Mouse (Mus musculus) limb, embryonic 12.5 days (tissue): ENCODE measurements around the gene Pde4d. TPM values are rescaled to one million over a fixed set of nuclear protein-coding genes. Genes with fewer than 3 reads are reported as not detected.

Experiments
- ATAC-seq: fragments of 200-750 bp; cut with Nextera tagmentation; 2 replicates; pipeline ENCODE4 v1.8.0; 2017; ENCODE audit warnings: low read depth, moderate TSS enrichment; ENCODE audit not compliant: insufficient number of reproducible peaks, insufficient read depth, low FRiP score, low TSS enrichment
- H3K27ac ChIP-seq: fragments of 300-500 bp; sonication (generic); 2 replicates; pipeline ENCODE4 v1.5.1; 2016; ENCODE audit warnings: mild to moderate bottlenecking, moderate library complexity
- H3K27me3 ChIP-seq: fragments of 300-500 bp; sonication (generic); 2 replicates; pipeline ENCODE4 v1.6.1; 2016; ENCODE audit warnings: mild to moderate bottlenecking, moderate library complexity
- H3K36me3 ChIP-seq: fragments of 300-500 bp; sonication (generic); 2 replicates; pipeline ENCODE4 v1.6.1; 2016; ENCODE audit warnings: mild to moderate bottlenecking, moderate library complexity
- H3K4me1 ChIP-seq: fragments of 300-500 bp; sonication (generic); replicated peaks from 2 replicates; pipeline ENCODE4 v1.6.1; 2016
- H3K4me2 ChIP-seq: fragments of 300-500 bp; sonication (generic); 2 replicates; pipeline ENCODE4 v1.6.1; 2016; ENCODE audit warnings: mild to moderate bottlenecking, moderate library complexity
- H3K4me3 ChIP-seq: fragments of 300-500 bp; sonication (generic); replicated peaks from 2 replicates; pipeline ENCODE4 v1.5.1; 2016; ENCODE audit warnings: mild to moderate bottlenecking
- H3K9ac ChIP-seq: fragments of 300-500 bp; sonication (generic); replicated peaks from 2 replicates; pipeline ENCODE4 v1.6.1; 2016; ENCODE audit warnings: mild to moderate bottlenecking, moderate library complexity
- H3K9me3 ChIP-seq: fragments of 300-500 bp; sonication (generic); 2 replicates; pipeline ENCODE4 v1.6.1; 2016; ENCODE audit warnings: mild to moderate bottlenecking, moderate library complexity
- WGBS: fragments of 180-500 bp; shearing (Covaris S2); methylation state at CpG from one replicate; pipeline ENCODE4 v1.1.7; 2016; 5-methylcytosine and 5-hydroxymethylcytosine counted together
- polyA plus RNA-seq: library from polyadenylated mRNA; unstranded; fragments of >200 nt; fragmentation: Nextera tagmentation; extraction: Ambion mirVana; gene quantifications from 2 replicates; pipeline ENCODE4 v1.2.1, GENCODE M21; 2016

Pde4d gene
- polyA plus RNA-seq, 1 experiment from 2014 or later = 23.7 TPM

GRCm38 (mm10) chr13:109819071-109819470, 1369.3 kb downstream of the Pde4d start:
- H3K27ac ChIP-seq = no peak overlapping the region
- H3K4me3 ChIP-seq = no peak overlapping the region
- no peak overlapping the region for H3K4me2 ChIP-seq
- no peaks in the 10 kb centered on the region for H3K9me3 ChIP-seq
- no peak overlapping the region for H3K9ac ChIP-seq
- H3K27me3 ChIP-seq = no peaks in the 10 kb centered on the region
- peaks cover 33% of the 10 kb centered on the region for H3K4me1 ChIP-seq
- no peaks in the 10 kb centered on the region for H3K36me3 ChIP-seq
- no peak for ATAC-seq
- WGBS = 82% methylated on average over 3 of the region's 3 CpGs

GRCm38 (mm10) chr13:109820141-109820540, 1370.4 kb downstream of the Pde4d start:
- ATAC-seq = no peak
- peaks cover 41% of the 10 kb centered on the region for H3K4me1 ChIP-seq
- no peak overlapping the region for H3K4me3 ChIP-seq
- WGBS = 67% methylated on average over 3 of the region's 3 CpGs
- H3K27ac ChIP-seq = no peak overlapping the region
- H3K27me3 ChIP-seq = no peaks in the 10 kb centered on the region
- H3K9me3 ChIP-seq = no peaks in the 10 kb centered on the region
- no peaks in the 10 kb centered on the region for H3K36me3 ChIP-seq
- no peak overlapping the region for H3K4me2 ChIP-seq
- no peak overlapping the region for H3K9ac ChIP-seq

DNA sequence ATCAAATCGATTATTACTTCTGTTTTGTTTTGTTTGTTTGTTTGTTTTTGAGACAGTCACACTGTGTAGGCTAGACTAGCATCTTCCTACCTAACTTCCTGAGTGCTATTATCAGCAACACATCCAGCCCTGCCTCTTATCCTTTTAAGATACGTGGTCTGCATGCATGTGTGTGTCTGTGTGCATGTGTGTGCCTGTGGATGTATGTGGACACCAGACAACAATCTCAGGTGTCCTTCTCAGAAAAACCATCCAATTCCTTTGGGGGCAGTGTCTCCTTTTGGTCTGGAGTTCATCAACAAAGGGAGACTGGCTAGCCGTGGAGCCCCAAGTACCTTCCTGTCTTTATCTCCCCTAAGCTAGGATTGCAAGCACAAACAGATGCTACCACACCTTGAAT, 1371.1 kb downstream of the Pde4d start:
- Histone ChIP-seq H3K9ac (no peak overlapping the region), H3K4me1 (peaks cover 38% of the 10 kb centered on the region)

GRCm38 (mm10) chr13:109821725-109822412, 1372.1 kb downstream of the Pde4d start:
- Histone ChIP-seq H3K27me3 (no peaks in the 10 kb centered on the region), H3K4me2 (peak overlapping the region; percentile 60), H3K4me1 (peaks cover 38% of the 10 kb centered on the region), H3K9me3 (no peaks in the 10 kb centered on the region), H3K36me3 (no peaks in the 10 kb centered on the region), H3K27ac (peak overlapping the region; percentile 89), H3K4me3 (peak overlapping the region; percentile 42), H3K9ac (peak overlapping the region; percentile 47; the same call in 1 of the 2 replicates)
- ATAC-seq = peak; percentile 75
- 11% methylated on average over 8 of the region's 8 CpGs for WGBS

More for the DNA sequence above, 1371.1 kb downstream of the Pde4d start:
- Histone ChIP-seq H3K27ac (no peak overlapping the region), H3K36me3 (no peaks in the 10 kb centered on the region), H3K9me3 (no peaks in the 10 kb centered on the region), H3K4me2 (0 out of 2 replicates have a peak overlapping the region, but pooled peaks have one; percentile 60), H3K27me3 (no peaks in the 10 kb centered on the region), H3K4me3 (no peak overlapping the region)
- ATAC-seq = no peak
- 59% methylated on average over 3 of the region's 3 CpGs for WGBS

DNA sequence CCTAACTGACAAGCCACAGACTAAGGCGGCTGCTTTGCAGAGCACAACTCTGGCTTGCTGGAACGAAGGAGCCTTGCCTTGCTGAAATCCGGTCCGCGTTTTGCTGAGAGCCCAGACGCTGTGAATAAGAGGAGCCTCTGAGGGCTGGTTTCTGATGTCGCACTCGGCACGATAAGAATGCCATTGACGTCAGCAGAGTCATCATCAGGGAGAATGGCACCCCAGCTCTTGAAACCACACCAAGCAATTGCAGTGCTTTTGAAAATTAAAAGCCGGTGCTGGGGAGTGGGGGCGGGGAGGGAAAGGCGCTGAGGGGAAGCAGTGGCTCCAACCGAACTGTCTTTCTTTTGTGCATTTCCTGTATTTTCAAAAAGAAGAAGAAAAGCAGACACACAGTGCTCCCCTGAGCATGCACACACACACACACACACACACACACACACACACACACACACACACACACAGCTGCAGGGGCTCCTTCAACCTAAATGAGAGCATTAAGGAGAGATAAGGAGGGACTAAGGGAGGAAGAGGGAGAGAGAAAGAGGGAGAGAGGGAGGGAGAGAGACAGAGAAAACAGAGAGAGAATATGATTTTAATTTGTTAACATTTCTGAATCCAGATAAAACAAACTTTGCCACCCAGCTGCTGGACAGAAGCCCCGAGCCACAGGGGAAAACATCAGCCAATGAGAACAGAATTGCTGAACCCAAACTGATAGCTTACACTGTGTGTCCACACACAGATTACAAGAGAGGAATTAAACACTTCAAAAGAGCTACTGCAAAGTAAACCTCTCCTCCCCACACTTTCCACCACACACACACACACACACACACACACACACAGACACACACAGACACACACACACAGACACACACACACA, 1372.9 kb downstream of the Pde4d start:
- H3K4me2 ChIP-seq = peak overlapping the region; percentile 60
- H3K9ac ChIP-seq = peak overlapping the region; percentile 47
- no peaks in the 10 kb centered on the region for H3K27me3 ChIP-seq
- peak; percentile 89 for ATAC-seq
- peak overlapping the region; percentile 42 for H3K4me3 ChIP-seq
- H3K4me1 ChIP-seq = peaks cover 38% of the 10 kb centered on the region
- peak overlapping the region; percentile 89 for H3K27ac ChIP-seq
- no peaks in the 10 kb centered on the region for H3K9me3 ChIP-seq
- H3K36me3 ChIP-seq = no peaks in the 10 kb centered on the region
- 0% methylated on average over 15 of the region's 15 CpGs for WGBS

DNA sequence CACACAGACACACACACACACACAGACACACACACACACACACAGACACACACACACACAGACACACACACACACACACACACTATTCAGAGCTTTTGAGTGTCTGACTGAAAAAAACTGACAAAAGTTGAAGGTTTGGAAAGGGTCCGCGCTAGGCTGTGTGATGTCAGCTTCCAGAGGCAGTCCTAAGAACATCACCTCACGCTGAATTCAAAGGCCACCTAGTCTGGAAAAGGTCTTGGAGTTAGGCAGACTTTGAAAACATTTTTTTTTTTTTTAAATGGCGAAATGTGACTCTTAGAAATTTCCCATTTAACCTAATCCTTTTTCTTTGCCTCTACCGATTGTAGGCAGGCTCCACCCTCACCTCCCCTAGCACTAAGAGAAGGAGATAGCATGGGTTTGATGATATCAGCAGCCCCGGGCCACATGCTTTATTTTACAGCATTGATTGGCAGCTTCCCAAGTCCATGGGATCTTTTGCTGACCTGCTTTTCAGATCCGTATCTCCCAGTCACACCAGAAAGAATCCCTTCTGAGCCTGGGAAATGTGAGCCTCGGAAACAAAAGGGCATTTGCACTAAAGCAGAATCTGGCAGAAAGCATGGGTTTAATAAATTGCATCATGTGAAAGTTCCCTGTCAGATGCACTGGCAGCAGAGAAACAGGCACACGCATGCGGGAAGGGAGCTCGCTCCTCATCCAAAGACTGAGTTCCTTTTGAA, 1373.7 kb downstream of the Pde4d start:
- Histone ChIP-seq H3K9me3 (no peaks in the 10 kb centered on the region), H3K4me2 (peak overlapping the region; percentile 60), H3K4me3 (no peak overlapping the region), H3K27ac (peak overlapping the region; percentile 89), H3K27me3 (no peaks in the 10 kb centered on the region), H3K36me3 (no peaks in the 10 kb centered on the region), H3K9ac (no peak overlapping the region), H3K4me1 (peaks cover 38% of the 10 kb centered on the region)
- WGBS = 29% methylated on average over 11 of the region's 11 CpGs
- ATAC-seq = no peak

GRCm38 (mm10) chr13:109825891-109826290, 1376.1 kb downstream of the Pde4d start:
- Histone ChIP-seq H3K4me1 (peaks cover 37% of the 10 kb centered on the region), H3K4me3 (no peak overlapping the region), H3K4me2 (no peak overlapping the region), H3K27ac (no peak overlapping the region), H3K36me3 (no peaks in the 10 kb centered on the region), H3K27me3 (no peaks in the 10 kb centered on the region), H3K9ac (no peak overlapping the region), H3K9me3 (no peaks in the 10 kb centered on the region)
- 86% methylated on average over 6 of the region's 6 CpGs for WGBS
- ATAC-seq = no peak

GRCm38 (mm10) chr13:109827341-109827740, 1377.6 kb downstream of the Pde4d start:
- H3K4me3 ChIP-seq = no peak overlapping the region
- H3K27me3 ChIP-seq = no peaks in the 10 kb centered on the region
- peaks cover 23% of the 10 kb centered on the region for H3K4me1 ChIP-seq
- WGBS = 87% methylated on average over 6 of the region's 6 CpGs
- no peak overlapping the region for H3K9ac ChIP-seq
- H3K4me2 ChIP-seq = no peak overlapping the region
- no peak for ATAC-seq
- H3K27ac ChIP-seq = no peak overlapping the region
- no peaks in the 10 kb centered on the region for H3K9me3 ChIP-seq
- H3K36me3 ChIP-seq = no peaks in the 10 kb centered on the region

DNA sequence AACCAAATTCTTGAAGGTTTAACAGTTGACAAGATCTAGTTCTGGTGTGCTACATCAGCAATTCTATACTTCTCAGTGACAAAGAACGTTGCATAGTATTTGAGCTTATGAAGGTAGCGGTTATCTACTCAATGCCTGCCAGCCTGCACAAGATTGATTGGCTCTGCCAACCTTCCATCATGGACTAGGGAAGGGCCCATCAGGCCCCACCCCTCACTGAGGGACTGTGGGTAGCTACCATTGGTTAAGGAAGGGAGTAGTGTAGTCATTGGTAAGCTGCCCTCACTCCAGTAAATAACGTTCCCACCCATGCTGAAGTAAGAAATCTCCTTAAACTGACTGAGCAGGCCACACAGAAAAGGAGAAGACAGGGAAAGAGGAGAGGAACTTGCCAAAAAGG, 1378.2 kb downstream of the Pde4d start:
- no peak overlapping the region for H3K4me2 ChIP-seq
- H3K9me3 ChIP-seq = no peaks in the 10 kb centered on the region
- peaks cover 19% of the 10 kb centered on the region for H3K4me1 ChIP-seq
- no peak overlapping the region for H3K9ac ChIP-seq
- ATAC-seq = no peak
- no peaks in the 10 kb centered on the region for H3K36me3 ChIP-seq
- H3K27ac ChIP-seq = no peak overlapping the region
- no peak overlapping the region for H3K4me3 ChIP-seq
- 91% methylated on average over 3 of the region's 3 CpGs for WGBS
- H3K27me3 ChIP-seq = no peaks in the 10 kb centered on the region

DNA sequence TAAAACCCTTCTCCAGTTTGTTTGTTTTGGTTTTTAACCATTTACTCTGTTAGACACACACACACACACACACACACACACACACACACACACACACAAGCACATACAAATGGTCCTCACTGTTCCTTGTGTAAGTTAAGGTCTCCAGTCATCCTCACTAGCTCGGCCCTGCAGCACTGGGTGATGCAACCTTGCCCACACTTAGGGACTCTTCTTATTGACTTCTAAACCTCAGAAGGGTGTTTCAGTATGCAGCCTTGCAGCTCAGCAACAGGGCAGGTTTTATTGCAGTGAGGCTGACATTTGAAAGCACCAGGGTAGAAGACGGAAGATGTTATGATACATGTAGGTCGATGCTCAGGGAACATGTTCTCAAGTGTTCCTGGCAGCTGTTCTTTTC, 1379.7 kb downstream of the Pde4d start:
- no peak for ATAC-seq
- H3K27me3 ChIP-seq = no peaks in the 10 kb centered on the region
- no peak overlapping the region for H3K9ac ChIP-seq
- H3K4me2 ChIP-seq = no peak overlapping the region
- no peaks in the 10 kb centered on the region for H3K9me3 ChIP-seq
- peaks cover 6% of the 10 kb centered on the region for H3K4me1 ChIP-seq
- H3K27ac ChIP-seq = no peak overlapping the region
- no peaks in the 10 kb centered on the region for H3K36me3 ChIP-seq
- H3K4me3 ChIP-seq = no peak overlapping the region
- 72% methylated on average over 3 of the region's 3 CpGs for WGBS

- Histone ChIP-seq H3K36me3 (no peaks in the 10 kb centered on the region), H3K9ac (no peak overlapping the region), H3K27ac (no peak overlapping the region), H3K4me1 (0 out of 2 replicates have a peak, but pooled peaks cover 7% of the 10 kb centered on the region), H3K9me3 (no peaks in the 10 kb centered on the region), H3K27me3 (no peaks in the 10 kb centered on the region), H3K4me3 (no peak overlapping the region), H3K4me2 (no peak overlapping the region)
- no peak for ATAC-seq
- 94% methylated on average over 3 of the region's 3 CpGs for WGBS
Measured at GRCm38 (mm10) chr13:109834935-109835334, 1385.2 kb downstream of the Pde4d start.
